Mouse (Mus musculus) CH12.LX (cell line): ENCODE results near the gene Ap3d1. TPM values are rescaled to one million over a fixed set of nuclear protein-coding genes. Genes with fewer than 3 reads are reported as not detected.

ENCODE experiments used
- DNase-seq: peaks from one replicate; pipeline ENCODE4 v3.0.0-alpha.2; 2013; ENCODE audit errors: extremely low read depth
- H3K27ac ChIP-seq: 2 replicates; pipeline ENCODE4 v1.5.1; 2012; ENCODE audit warnings: low read depth, mild to moderate bottlenecking, control low read depth, moderate library complexity; ENCODE audit not compliant: insufficient read depth
- H3K27me3 ChIP-seq: replicated peaks from 2 replicates; pipeline ENCODE3; 2012; ENCODE audit warnings: inconsistent platforms
- H3K36me3 ChIP-seq, 2 experiments: replicated peaks in 1 of 2; 2 replicates each; pipeline versions ENCODE3 to v1.6.1; 2012; ENCODE audit warnings: inconsistent platforms in 1 of 2, low read length in 1 of 2, mild to moderate bottlenecking in 1 of 2, mixed read lengths in 1 of 2, moderate library complexity in 1 of 2; ENCODE audit not compliant: control insufficient read depth in 1 of 2, insufficient read depth in 1 of 2
- H3K4me1 ChIP-seq, 2 experiments: 2 replicates each; pipeline ENCODE4 v1.6.1; 2012; ENCODE audit warnings: inconsistent platforms in 1 of 2, moderate library complexity in 1 of 2; ENCODE audit not compliant: insufficient read depth in 2 of 2, control insufficient read depth in 1 of 2
- H3K4me2 ChIP-seq: 2 replicates; pipeline ENCODE4 v1.6.1; 2012; ENCODE audit warnings: low read depth, mild to moderate bottlenecking, control low read depth; ENCODE audit not compliant: poor library complexity, insufficient read depth, severe bottlenecking
- H3K4me3 ChIP-seq, 3 experiments: fragments of 150-350 bp in 1 of 3; sonication (generic) in 1 of 3; replicated peaks in 1 of 3; 2 replicates each; pipeline versions ENCODE3 to v1.5.1; 2011 to 2012; ENCODE audit warnings: low read depth in 2 of 3, low read length in 2 of 3, mild to moderate bottlenecking in 2 of 3, moderate library complexity in 2 of 3, control low read depth in 1 of 3, improper control_type of control experiment in 1 of 3, inconsistent platforms in 1 of 3, mixed read lengths in 1 of 3; ENCODE audit not compliant: poor library complexity in 1 of 3
- H3K79me2 ChIP-seq: replicated peaks from 2 replicates; pipeline ENCODE4 v1.6.1; 2012; ENCODE audit warnings: mild to moderate bottlenecking, moderate library complexity; ENCODE audit not compliant: control insufficient read depth, poor library complexity, insufficient read depth, severe bottlenecking; ENCODE audit errors: extremely low read depth
- H3K9ac ChIP-seq: 2 replicates; pipeline ENCODE4 v1.6.1; 2012; ENCODE audit warnings: low read depth, mild to moderate bottlenecking, control low read depth, moderate library complexity; ENCODE audit not compliant: insufficient read depth
- H3K9me3 ChIP-seq: replicated peaks from 2 replicates; pipeline ENCODE3; 2012; ENCODE audit warnings: low read length, inconsistent platforms, mixed read lengths
- BHLHE40 ChIP-seq: IDR thresholded peaks from 2 replicates; pipeline ENCODE4 v1.6.1; 2011; ENCODE audit warnings: mild to moderate bottlenecking, low read depth, low read length, improper control_type of control experiment
- CHD1 ChIP-seq: IDR thresholded peaks from 2 replicates; pipeline ENCODE4 v1.6.1; 2012; ENCODE audit warnings: low read depth, low read length, improper control_type of control experiment, inconsistent platforms
- ELF1 ChIP-seq: IDR thresholded peaks from 2 replicates; pipeline ENCODE4 v1.6.1; 2014; ENCODE audit warnings: low read depth, mild to moderate bottlenecking, inconsistent platforms, low read length, improper control_type of control experiment
- EP300 ChIP-seq: IDR thresholded peaks from 2 replicates; pipeline ENCODE4 v1.6.1; 2011; ENCODE audit warnings: low read length, improper control_type of control experiment
- ETS1 ChIP-seq: conservative IDR thresholded peaks from 2 replicates; pipeline ENCODE4 v1.6.1; 2012; ENCODE audit warnings: low read depth, mild to moderate bottlenecking, inconsistent platforms, low read length, improper control_type of control experiment, moderate library complexity
- HCFC1 ChIP-seq: IDR thresholded peaks from 2 replicates; pipeline ENCODE4 v1.6.1; 2012; ENCODE audit warnings: low read depth, mild to moderate bottlenecking, inconsistent platforms, low read length, improper control_type of control experiment
- IRF4 ChIP-seq: IDR thresholded peaks from 2 replicates; pipeline ENCODE4 v1.6.1; 2014; ENCODE audit warnings: low read depth, mild to moderate bottlenecking, inconsistent platforms, low read length, improper control_type of control experiment
- JUND ChIP-seq: conservative IDR thresholded peaks from 2 replicates; pipeline ENCODE4 v1.6.1; 2011; ENCODE audit warnings: low read depth, low read length, improper control_type of control experiment
- KAT2A ChIP-seq: IDR thresholded peaks from 2 replicates; pipeline ENCODE4 v1.6.1; 2012; ENCODE audit warnings: low read length, improper control_type of control experiment, inconsistent platforms; ENCODE audit not compliant: insufficient replicate concordance
- MAFK ChIP-seq: IDR thresholded peaks from 2 replicates; pipeline ENCODE4 v1.6.1; 2011; ENCODE audit warnings: low read length, improper control_type of control experiment; ENCODE audit not compliant: insufficient replicate concordance
- MAX ChIP-seq: IDR thresholded peaks from 2 replicates; pipeline ENCODE4 v1.6.1; 2011; ENCODE audit warnings: low read length, improper control_type of control experiment
- MEF2A ChIP-seq: IDR thresholded peaks from 2 replicates; pipeline ENCODE4 v1.6.1; 2014; ENCODE audit warnings: low read depth, mild to moderate bottlenecking, inconsistent platforms, low read length, improper control_type of control experiment, borderline replicate concordance
- MXI1 ChIP-seq: IDR thresholded peaks from 2 replicates; pipeline ENCODE4 v1.6.1; 2011; ENCODE audit warnings: mild to moderate bottlenecking, low read depth, low read length, improper control_type of control experiment
- MYC ChIP-seq: IDR thresholded peaks from 2 replicates; pipeline ENCODE4 v1.6.1; 2011; ENCODE audit warnings: low read depth, mild to moderate bottlenecking, improper control_type of control experiment, low read length
- NELFE ChIP-seq: IDR thresholded peaks from 2 replicates; pipeline ENCODE4 v1.6.1; 2011; ENCODE audit warnings: low read depth, low read length, improper control_type of control experiment
- NRF1 ChIP-seq: IDR thresholded peaks from 2 replicates; pipeline ENCODE4 v1.6.1; 2014; ENCODE audit warnings: low read depth, mild to moderate bottlenecking, inconsistent platforms, low read length, improper control_type of control experiment, moderate library complexity
- PAX5 ChIP-seq: IDR thresholded peaks from 2 replicates; pipeline ENCODE4 v1.6.1; 2012; ENCODE audit warnings: low read length, inconsistent platforms, mixed read lengths
- POLR2A ChIP-seq: IDR thresholded peaks from 2 replicates; pipeline ENCODE4 v1.6.1; 2011; ENCODE audit warnings: low read depth, mild to moderate bottlenecking, improper control_type of control experiment, low read length
- POLR2AphosphoS2 ChIP-seq: IDR thresholded peaks from 2 replicates; pipeline ENCODE4 v1.6.1; 2011; ENCODE audit warnings: low read depth, low read length, improper control_type of control experiment
- RAD21 ChIP-seq: IDR thresholded peaks from 2 replicates; pipeline ENCODE4 v1.6.1; 2011; ENCODE audit warnings: low read depth, mild to moderate bottlenecking, low read length, improper control_type of control experiment, moderate library complexity
- SIN3A ChIP-seq: IDR thresholded peaks from 2 replicates; pipeline ENCODE4 v1.6.1; 2012; ENCODE audit warnings: low read length, improper control_type of control experiment, inconsistent platforms
- SMC3 ChIP-seq: IDR thresholded peaks from 2 replicates; pipeline ENCODE4 v1.6.1; 2011; ENCODE audit warnings: low read depth, low read length, improper control_type of control experiment
- TBP ChIP-seq: conservative IDR thresholded peaks from 2 replicates; pipeline ENCODE4 v1.6.1; 2011; ENCODE audit warnings: low read depth, low read length, improper control_type of control experiment
- ZMIZ1 ChIP-seq: IDR thresholded peaks from 2 replicates; pipeline ENCODE4 v1.6.1; 2012; ENCODE audit warnings: low read depth, mild to moderate bottlenecking, inconsistent platforms, low read length, improper control_type of control experiment
- ZNF384 ChIP-seq: IDR thresholded peaks from 2 replicates; pipeline ENCODE4 v1.6.1; 2012; ENCODE audit warnings: low read depth, low read length, improper control_type of control experiment, inconsistent platforms
- dilution Hi-C: fragments of 300-500 bp; cut with MboI; formaldehyde crosslinking; loops from 2 replicates; pipeline ENCODE4 v1.14.3; 2020; ENCODE audit warnings: low sequenced_read_pairs; ENCODE audit not compliant: extremely low pct_unique_long_range_greater_than_20kb, extremely low pct_ligation_motif_present
- in situ Hi-C: fragments of 300-500 bp; cut with MboI; formaldehyde crosslinking; loops from 3 replicates; pipeline ENCODE4 v1.14.3; 2019; ENCODE audit warnings: low sequenced_read_pairs, low pct_ligation_motif_present, low pct_unique_long_range_greater_than_20kb, mixed read lengths
- polyA plus RNA-seq: library from polyadenylated mRNA; unstranded; fragments of >175 nt; gene quantifications from 2 replicates; pipeline ENCODE4 v1.2.1, GENCODE M21; 2012; ENCODE audit warnings: low read depth; ENCODE audit not compliant: insufficient read length
- total RNA-seq, 2 experiments: library from RNA; depleted of rRNA; stranded (reverse); fragments of 300-350 nt in 1 of 2; fragments of >200 nt in 1 of 2; gene quantifications; 2 replicates each; pipeline ENCODE4 v1.2.3; 2012 to 2014

Ap3d1 gene
- total and polyA plus RNA-seq, 3 experiments = 28.4 to 57.0 (median 49.4) TPM

DNA sequence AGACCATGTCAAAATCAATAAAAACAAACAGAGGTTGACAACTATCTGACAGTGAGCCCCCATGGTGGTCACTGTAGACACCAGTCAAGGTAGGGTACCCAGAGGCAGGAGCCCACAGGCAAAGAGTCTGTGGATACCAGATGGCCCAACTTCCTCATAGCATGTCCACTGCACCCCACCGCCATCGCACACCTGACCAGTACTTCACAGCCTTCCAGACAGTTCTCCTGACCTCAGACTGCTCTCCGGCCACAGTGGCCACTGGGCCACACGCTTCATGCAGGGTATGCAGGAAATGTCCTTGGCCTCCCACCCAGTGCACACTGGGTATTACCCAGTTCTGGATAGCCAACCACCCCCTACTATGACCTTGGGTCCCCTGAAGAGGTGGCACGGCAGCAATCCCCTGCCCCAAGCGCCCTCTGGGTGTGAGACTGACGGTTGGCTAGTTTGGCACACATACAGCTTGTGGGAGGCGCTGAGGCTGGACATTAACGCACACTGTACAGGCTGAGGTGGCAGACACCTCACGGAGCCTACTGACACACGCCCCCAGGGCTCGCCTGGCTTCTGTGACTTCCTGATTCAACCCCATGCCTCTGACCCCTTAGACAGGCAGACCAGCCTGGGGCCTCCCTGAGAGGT is 48.5 kb downstream of the Ap3d1 start:
- DNase-seq = no peak
- Histone ChIP-seq H3K9me3 (no peaks in the 10 kb centered on the region), H3K27me3 (no peaks in the 10 kb centered on the region), H3K4me2 (peak overlapping the region; percentile 91), H3K79me2 (peaks cover 15% of the 10 kb centered on the region), H3K27ac (peak overlapping the region; percentile 100), H3K36me3 (peaks cover 23 to 48% of the 10 kb centered on the region in 2 experiments), H3K4me3 (peak overlapping the region; percentile 19 to 56 (median 43)), H3K9ac (peak overlapping the region; percentile 61; the same call in 1 of the 2 replicates), H3K4me1 (peaks cover 47 to 89% of the 10 kb centered on the region in 2 experiments)
- TF ChIP-seq PAX5 (no peak), ELF1 (peak; percentile 34; the same call in 1 of the 2 replicates), TBP (0 out of 2 replicates have a peak, but pooled peaks have one; percentile 9)
- in situ Hi-C loops (loop anchor here (25.0 kb wide), 1 partner anchor 256 kb away; the partner anchor contains the start of gene Tcf3), dilution Hi-C loops (no loop called here)

GRCm38 (mm10) chr10:80692249-80693165 is 49.6 kb downstream of the Ap3d1 start:
- TF ChIP-seq MAFK (no peak), MEF2A (peak; percentile 31; the same call in 1 of the 2 replicates), POLR2A (peak; percentile 45), ZNF384 (peak; percentile 72), SIN3A (peak; percentile 66; the same call in 1 of the 2 replicates), TBP (peak; percentile 75), ETS1 (peak; percentile 6; the same call in 1 of the 2 replicates), MYC (peak; percentile 42), HCFC1 (peak; percentile 58), NRF1 (no peak), EP300 (no peak), BHLHE40 (0 out of 2 replicates have a peak, but pooled peaks have one; percentile 48), IRF4 (peak; percentile 40), NELFE (0 out of 2 replicates have a peak, but pooled peaks have one; percentile 37), JUND (0 out of 2 replicates have a peak, but pooled peaks have one; percentile 13), CHD1 (peak; percentile 30; the same call in 1 of the 2 replicates), SMC3 (no peak), ELF1 (peak; percentile 72), RAD21 (no peak), ZMIZ1 (peak; percentile 87; the same call in 1 of the 2 replicates), KAT2A (no peak), MXI1 (peak; percentile 47; the same call in 1 of the 2 replicates), PAX5 (no peak), MAX (peak; percentile 11; the same call in 1 of the 2 replicates), POLR2AphosphoS2 (peak; percentile 40; the same call in 1 of the 2 replicates)
- TF ChIP-seq, all 38 proteins: peak for 18
- peak overlapping the region; percentile 91 for H3K4me2 ChIP-seq
- DNase-seq = peak; percentile 76
- in situ Hi-C loops (loop anchor here (25.0 kb wide), 1 partner anchor 255 kb away; the partner anchor contains the start of gene Tcf3), dilution Hi-C loops (no loop called here)
- H3K36me3 ChIP-seq = peaks cover 26 to 48% of the 10 kb centered on the region in 2 experiments
- H3K4me1 ChIP-seq = peaks cover 38 to 79% of the 10 kb centered on the region in 2 experiments
- H3K4me3 ChIP-seq = peak overlapping the region; percentile 35 to 56 (median 49)
- peak overlapping the region; percentile 61 for H3K9ac ChIP-seq
- H3K9me3 ChIP-seq = no peaks in the 10 kb centered on the region
- no peaks in the 10 kb centered on the region for H3K27me3 ChIP-seq
- peak overlapping the region; percentile 100 for H3K27ac ChIP-seq
- H3K79me2 ChIP-seq = peaks cover 7% of the 10 kb centered on the region; the same call in 1 of the 2 replicates
